Mouse (Mus musculus) kidney, adult 11 months (tissue): ENCODE results near the gene Cpsf7.
"Not testable (repeated sequence)": the region's sequence is repeated elsewhere in the genome, so short reads cannot be mapped to it uniquely, and the experiment has no call there.

Experiments
- DNase-seq: peaks from one replicate; pipeline ENCODE4 v3.0.0; 2022

Cpsf7 gene

GRCm38 (mm10) chr19:10525106-10525901, at the start of gene Cpsf7:
Gene Cpsf7 (plus strand): TSS chr19:10525266.
- DNase-seq: peak; percentile 92

- no peak for DNase-seq
These were observed 45.5 kb upstream of the Cpsf7 start for GRCm38 (mm10) chr19:10479541-10479940.

- no peak for DNase-seq
These were observed 42.4 kb upstream of the Cpsf7 start, which contains the start of gene Ppp1r32 for GRCm38 (mm10) chr19:10482703-10483102. Gene Ppp1r32 (minus strand): TSS chr19:10482928.

GRCm38 (mm10) chr19:10486264-10486738, 38.8 kb upstream of the Cpsf7 start:
- peak; percentile 44 for DNase-seq

GRCm38 (mm10) chr19:10495670-10496069, 29.4 kb upstream of the Cpsf7 start:
- no peak for DNase-seq

- no peak for DNase-seq
These were observed 28.1 kb upstream of the Cpsf7 start for GRCm38 (mm10) chr19:10496976-10497375.

GRCm38 (mm10) chr19:10497512-10498160, 27.4 kb upstream of the Cpsf7 start:
- DNase-seq: no peak

- no peak for DNase-seq
These were observed 24.5 kb upstream of the Cpsf7 start for GRCm38 (mm10) chr19:10500581-10500980.

GRCm38 (mm10) chr19:10502571-10502970, 22.5 kb upstream of the Cpsf7 start:
- DNase-seq: no peak

GRCm38 (mm10) chr19:10510759-10511330, 14.2 kb upstream of the Cpsf7 start:
- no peak for DNase-seq

GRCm38 (mm10) chr19:10520355-10520754, 4.7 kb upstream of the Cpsf7 start:
- no peak for DNase-seq

GRCm38 (mm10) chr19:10521926-10522325, 3.1 kb upstream of the Cpsf7 start:
- no peak for DNase-seq

- no peak for DNase-seq
These were observed 1.5 kb upstream of the Cpsf7 start for GRCm38 (mm10) chr19:10523483-10524080.

- no peak for DNase-seq
These were observed 321 bp upstream of the Cpsf7 start for GRCm38 (mm10) chr19:10524784-10525105.

- DNase-seq: no peak
These were observed 844 bp downstream of the Cpsf7 start, which contains the start of gene Sdhaf2 for GRCm38 (mm10) chr19:10525910-10526309. Gene Sdhaf2 (minus strand): TSS chr19:10526142.

GRCm38 (mm10) chr19:10530082-10530481, 5.0 kb downstream of the Cpsf7 start:
- DNase-seq: no peak

GRCm38 (mm10) chr19:10539454-10539853, 14.4 kb downstream of the Cpsf7 start:
- no peak for DNase-seq

GRCm38 (mm10) chr19:10555624-10556510, 30.8 kb downstream of the Cpsf7 start, which contains the start of gene Tmem216:
Gene Tmem216 (minus strand): TSS chr19:10556238.
- DNase-seq: peak; percentile 80

- DNase-seq: no peak
These were observed 31.9 kb downstream of the Cpsf7 start for GRCm38 (mm10) chr19:10557001-10557400.

- DNase-seq: no peak
These were observed 32.4 kb downstream of the Cpsf7 start for GRCm38 (mm10) chr19:10557430-10557829.

- not testable (repeated sequence) for DNase-seq
These were observed 32.8 kb downstream of the Cpsf7 start for GRCm38 (mm10) chr19:10557837-10558375.

GRCm38 (mm10) chr19:10560108-10560507, 35.0 kb downstream of the Cpsf7 start:
- DNase-seq: no peak
